Mouse (Mus musculus): ENCODE data around the gene Dexi. TPM values are rescaled to one million over a fixed set of nuclear protein-coding genes. Genes with fewer than 3 reads are reported as not detected.

Dexi gene
- total and polyA plus RNA-seq, 3 experiments: 9.3 to 17.8 TPM; not detected in 1

DNA sequence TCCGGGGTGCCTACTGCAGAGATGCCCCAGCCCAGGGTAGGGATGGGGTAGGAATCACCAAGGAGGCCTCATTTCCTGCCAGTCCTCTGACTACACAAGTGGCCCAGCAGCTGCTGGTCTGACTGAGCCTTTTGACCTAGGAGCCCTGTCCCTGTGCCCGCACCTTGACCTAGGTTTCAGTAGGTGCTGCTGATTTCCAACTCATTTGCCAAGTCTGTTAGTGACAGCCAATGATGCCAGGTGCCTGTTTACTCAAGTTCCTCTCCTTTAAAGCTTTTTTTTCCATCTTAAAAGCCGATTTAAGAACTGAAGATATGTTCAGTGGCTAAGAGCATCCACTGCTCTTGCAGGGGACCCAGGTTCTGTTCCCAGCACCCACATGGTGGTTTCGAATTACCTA lies 9.1 kb downstream of the Dexi start:
- no peak overlapping the region for H3K9ac ChIP-seq (ENCODE audit: control insufficient read depth, low read depth, low read length, poor library complexity, severe bottlenecking)
- no peak overlapping the region for H3K27ac ChIP-seq (ENCODE audit: control insufficient read depth, low read depth, low read length)
- TF ChIP-seq NELFE (IDR thresholded peaks at IDR 0.05; ENCODE audit: low read depth, low read length) (no peak), ETS1 (IDR thresholded peaks at IDR 0.05; ENCODE audit: low read depth, low read length) (no peak), SIN3A (IDR thresholded peaks at IDR 0.05; ENCODE audit: low read length) (no peak), GABPA (IDR thresholded peaks at IDR 0.05; ENCODE audit: low read depth, low read length) (no peak), USF2 (IDR thresholded peaks at IDR 0.05; ENCODE audit: borderline replicate concordance in 1 of 2, insufficient read depth in 1 of 2, low read depth in 1 of 2, low read length in 2 of 2) (no peak), KAT2A (conservative IDR thresholded peaks at IDR 0.05; ENCODE audit: low read depth, low read length) (no peak), HCFC1 (IDR thresholded peaks at IDR 0.05; ENCODE audit: low read depth, low read length) (no peak), CTCF (IDR thresholded peaks at IDR 0.05 in 2 of 3, conservative IDR thresholded peaks at IDR 0.05 in 1 of 3; ENCODE audit: control insufficient read depth in 1 of 3, insufficient read depth in 1 of 3, low read depth in 2 of 3, low read length in 3 of 3, poor library complexity in 1 of 3, severe bottlenecking in 1 of 3) (no peak), MXI1 (IDR thresholded peaks at IDR 0.05; ENCODE audit: low read depth, low read length) (no peak), RAD21 (IDR thresholded peaks at IDR 0.05; ENCODE audit: low read depth, low read length) (no peak), RCOR1 (IDR thresholded peaks at IDR 0.05; ENCODE audit: low read depth, low read length) (no peak), BHLHE40 (IDR thresholded peaks at IDR 0.05; ENCODE audit: borderline replicate concordance, low read depth, low read length) (no peak), EP300 (IDR thresholded peaks at IDR 0.05; ENCODE audit: low read depth in 1 of 2, low read length in 2 of 2) (no peak), MAFK (IDR thresholded peaks at IDR 0.05; ENCODE audit: borderline replicate concordance, low read depth, low read length) (no peak), NRF1 (IDR thresholded peaks at IDR 0.05; ENCODE audit: insufficient read depth, low read depth, low read length, poor library complexity, severe bottlenecking) (no peak), POLR2AphosphoS2 (IDR thresholded peaks at IDR 0.05; ENCODE audit: low read length) (no peak), GATA1 (IDR thresholded peaks at IDR 0.05; ENCODE audit: low read depth, low read length) (no peak), MEF2A (IDR thresholded peaks at IDR 0.05; ENCODE audit: extremely low read depth, insufficient replicate concordance, low read depth, low read length, poor library complexity, severe bottlenecking) (no peak), MAZ (IDR thresholded peaks at IDR 0.05; ENCODE audit: low read depth, low read length) (no peak), UBTF (IDR thresholded peaks at IDR 0.05; ENCODE audit: borderline replicate concordance, insufficient read depth, low read depth, low read length) (no peak)
- no peak overlapping the region for H3K4me3 ChIP-seq (ENCODE audit: control insufficient read depth in 1 of 2, insufficient read depth in 1 of 2, low read depth in 2 of 2, low read length in 2 of 2)
- no peak for DNase-seq (ENCODE audit: low read depth, low spot score)
- no peaks in the 10 kb centered on the region for H3K36me3 ChIP-seq (ENCODE audit: control insufficient read depth in 1 of 2, insufficient read depth in 2 of 2, low read length in 2 of 2)
- no peaks in the 10 kb centered on the region for H3K79me2 ChIP-seq (ENCODE audit: control insufficient read depth, insufficient read depth, low read length, poor library complexity)
- no peaks in the 10 kb centered on the region for H3K27me3 ChIP-seq (ENCODE audit: control insufficient read depth in 1 of 2, insufficient read depth in 2 of 2, low read length in 2 of 2)
- H3K9me3 ChIP-seq (replicated peaks; ENCODE audit: insufficient read depth, low read length): no peaks in the 10 kb centered on the region
- H3K4me1 ChIP-seq (ENCODE audit: control insufficient read depth in 1 of 2, insufficient read depth in 2 of 2, low read length in 2 of 2): no peaks in the 10 kb centered on the region

DNA sequence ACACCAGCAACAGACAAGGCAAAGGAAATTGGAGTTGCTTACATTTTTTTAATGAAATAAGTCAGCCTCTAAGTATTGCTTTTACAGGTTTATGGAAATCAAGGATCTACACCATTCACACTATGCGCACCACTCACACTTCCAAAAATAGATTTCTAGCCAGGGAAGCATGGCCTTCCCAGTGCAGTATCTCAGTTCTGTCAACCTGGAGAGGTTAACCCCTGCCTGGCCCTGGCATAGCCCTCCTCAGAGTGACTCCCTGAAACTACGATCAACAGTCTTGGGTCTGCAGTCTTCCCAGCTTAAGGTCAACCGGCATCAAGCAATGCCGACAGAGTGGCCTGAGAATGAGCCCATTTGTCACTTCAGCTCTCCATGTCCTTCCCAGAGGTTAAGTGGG lies 12.7 kb downstream of the Dexi start:
- Histone ChIP-seq H3K9me3 (replicated peaks; ENCODE audit: insufficient read depth, low read length) (no peaks in the 10 kb centered on the region), H3K4me1 (ENCODE audit: control insufficient read depth in 1 of 2, insufficient read depth in 2 of 2, low read length in 2 of 2) (no peaks in the 10 kb centered on the region), H3K79me2 (ENCODE audit: control insufficient read depth, insufficient read depth, low read length, poor library complexity) (no peaks in the 10 kb centered on the region), H3K4me3 (ENCODE audit: control insufficient read depth in 1 of 2, insufficient read depth in 1 of 2, low read depth in 2 of 2, low read length in 2 of 2) (no peak overlapping the region), H3K9ac (ENCODE audit: control insufficient read depth, low read depth, low read length, poor library complexity, severe bottlenecking) (no peak overlapping the region), H3K27me3 (ENCODE audit: control insufficient read depth in 1 of 2, insufficient read depth in 2 of 2, low read length in 2 of 2) (no peaks in the 10 kb centered on the region), H3K36me3 (ENCODE audit: control insufficient read depth in 1 of 2, insufficient read depth in 2 of 2, low read length in 2 of 2) (no peaks in the 10 kb centered on the region), H3K27ac (ENCODE audit: control insufficient read depth, low read depth, low read length) (no peak overlapping the region)
- no peak for TF ChIP-seq GATA1 (IDR thresholded peaks at IDR 0.05; ENCODE audit: low read depth, low read length)
- TF ChIP-seq RAD21 (IDR thresholded peaks at IDR 0.05; ENCODE audit: low read depth, low read length): no peak
- no peak for TF ChIP-seq MAFK (IDR thresholded peaks at IDR 0.05; ENCODE audit: borderline replicate concordance, low read depth, low read length)
- TF ChIP-seq GABPA (IDR thresholded peaks at IDR 0.05; ENCODE audit: low read depth, low read length): no peak
- TF ChIP-seq CTCF (IDR thresholded peaks at IDR 0.05 in 2 of 3, conservative IDR thresholded peaks at IDR 0.05 in 1 of 3; ENCODE audit: control insufficient read depth in 1 of 3, insufficient read depth in 1 of 3, low read depth in 2 of 3, low read length in 3 of 3, poor library complexity in 1 of 3, severe bottlenecking in 1 of 3): no peak
- no peak for TF ChIP-seq POLR2A (IDR thresholded peaks at IDR 0.05; ENCODE audit: control insufficient read depth in 1 of 2, insufficient read depth in 1 of 2, low read depth in 1 of 2, low read length in 2 of 2, poor library complexity in 1 of 2)
- no peak for TF ChIP-seq POLR2AphosphoS5 (IDR thresholded peaks at IDR 0.05; ENCODE audit: borderline replicate concordance, low read depth, low read length)
- TF ChIP-seq EP300 (IDR thresholded peaks at IDR 0.05; ENCODE audit: low read depth in 1 of 2, low read length in 2 of 2): no peak
- no peak for TF ChIP-seq MAZ (IDR thresholded peaks at IDR 0.05; ENCODE audit: low read depth, low read length)
- no peak for TF ChIP-seq ZNF384 (IDR thresholded peaks at IDR 0.05; ENCODE audit: low read depth, low read length)
- no peak for TF ChIP-seq ZKSCAN1 (IDR thresholded peaks at IDR 0.05; ENCODE audit: low read depth, low read length)
- TF ChIP-seq TBP (IDR thresholded peaks at IDR 0.05; ENCODE audit: low read depth, low read length): no peak
- no peak for TF ChIP-seq CHD2 (IDR thresholded peaks at IDR 0.05; ENCODE audit: low read length)
- DNase-seq (ENCODE audit: low read depth, low spot score): no peak
